Mouse (Mus musculus) neural tube, postnatal 0 days (tissue): ENCODE results near the gene Lypd6b. TPM values are rescaled to one million over a fixed set of nuclear protein-coding genes. Genes with fewer than 3 reads are reported as not detected.

Experiments used
- polyA plus RNA-seq: library from polyadenylated mRNA; unstranded; fragments of >200 nt; fragmentation: Nextera tagmentation; extraction: Ambion mirVana; gene quantifications from 2 replicates; pipeline ENCODE4 v1.2.1, GENCODE M21; 2015

The Lypd6b gene
- 34.5 and 35.5 TPM in 2 replicates for polyA plus RNA-seq

DNA sequence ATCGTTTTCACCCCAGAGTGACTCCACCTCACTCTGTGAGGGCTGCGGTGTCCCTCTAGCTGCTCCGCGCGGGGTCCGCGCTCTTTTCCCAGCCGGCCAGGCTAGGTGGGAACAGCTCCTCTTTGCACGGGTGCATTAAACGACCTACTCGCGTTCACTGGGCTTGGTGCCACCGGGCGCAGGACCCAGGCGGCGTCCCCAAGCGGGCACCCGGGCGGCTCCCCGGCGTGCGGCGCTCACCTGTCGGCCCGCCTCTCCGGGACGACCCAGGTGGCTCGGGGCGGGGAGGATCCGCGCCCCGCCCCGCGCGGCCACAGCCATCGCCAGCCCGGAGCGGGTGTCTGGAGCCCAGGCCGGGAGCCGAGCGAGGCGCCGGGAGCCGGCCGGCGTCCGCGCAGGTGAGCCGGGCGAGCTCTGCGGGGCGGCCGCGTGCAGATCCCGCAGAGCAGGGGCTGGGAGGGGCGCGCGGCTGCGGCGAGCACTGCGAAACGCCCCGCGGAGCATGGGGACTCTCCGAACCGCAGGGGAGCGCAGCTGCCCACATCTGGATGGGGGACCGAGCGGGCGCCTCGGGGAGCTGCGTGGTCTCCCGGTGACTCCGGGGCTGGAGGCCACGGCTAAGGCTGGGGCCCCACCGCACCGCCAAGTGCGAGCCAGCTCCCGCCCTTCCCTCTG is at the start of gene Lypd6b:
Lypd6b (plus strand) TSS at position 313 of the 675 bp plus-strand sequence.

Other genes starting within 250 kb of the Lypd6b start
- 145 and 151 TPM in 2 replicates for gene Kif5c, start 168.4 kb upstream of the Lypd6b start, polyA plus RNA-seq